Mouse (Mus musculus) left cerebral cortex, postnatal 10 days (tissue): ENCODE results near the gene Cypt2. TPM values are rescaled to one million over a fixed set of nuclear protein-coding genes. Genes with fewer than 3 reads are reported as not detected.
"Not testable (repeated sequence)": the region's sequence is repeated elsewhere in the genome, so short reads cannot be mapped to it uniquely, and the experiment has no call there.

Experiments
- DNase-seq, 2 experiments: peaks; one replicate each; pipeline ENCODE4 v3.0.0; 2021 to 2022; ENCODE audit warnings: low spot score in 2 of 2, mixed read lengths in 1 of 2; ENCODE audit errors: extremely low spot score in 1 of 2
- intact Hi-C: fragments of 180-260 bp; cut with DNase I; formaldehyde crosslinking; loops from one replicate; pipeline ENCODE4 v1.15.1; 2025
- total RNA-seq, 2 experiments: library from RNA; stranded (reverse); gene quantifications; 2 replicates each; pipeline ENCODE4 v1.2.3; 2021

Gene Cypt2
- total RNA-seq = not detected

DNA sequence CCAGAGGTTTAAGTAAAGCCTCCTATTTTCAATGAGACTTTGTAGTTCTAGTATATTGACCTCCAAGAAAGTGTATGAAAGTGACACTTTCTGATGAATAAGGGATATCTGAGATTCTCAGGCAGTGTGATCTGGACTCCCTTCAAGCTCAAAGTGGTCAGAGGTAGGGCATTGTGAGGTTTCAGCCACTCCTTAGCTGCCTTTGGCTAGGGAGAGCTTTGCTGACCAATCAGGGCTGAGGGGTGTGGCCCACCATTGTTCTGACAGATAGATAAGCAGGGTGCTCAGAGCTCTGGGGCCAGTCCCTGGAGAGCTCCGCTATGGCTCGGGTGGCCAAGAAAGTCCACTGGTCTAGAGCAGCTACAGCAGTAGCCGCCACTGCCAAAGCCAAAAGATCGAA, at the start of gene Cypt2:
Gene Cypt2 (plus strand): TSS at position 301 of the 400 bp plus-strand sequence.
- DNase-seq, intact Hi-C loops: not testable (repeated sequence)

DNA sequence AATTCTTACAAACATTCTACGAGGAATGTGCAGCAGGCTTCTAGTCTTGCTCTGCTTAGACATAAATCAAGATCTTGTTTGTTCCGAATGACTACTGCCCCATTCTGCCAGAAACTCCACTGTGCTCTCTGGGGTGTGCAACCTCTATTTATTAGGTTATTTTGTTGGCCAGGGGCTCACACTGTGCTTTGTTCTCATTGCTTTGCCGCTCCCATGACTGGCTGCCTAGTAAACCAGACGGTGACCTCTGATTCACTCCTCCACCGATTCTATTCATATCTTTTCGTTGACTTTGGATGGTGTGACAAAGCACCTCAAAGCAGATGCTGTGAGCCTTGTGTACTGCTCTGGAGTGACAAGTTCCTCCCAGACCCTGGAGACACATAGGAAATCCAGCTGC, 46.7 kb downstream of the Cypt2 start:
- intact Hi-C loops = no loop called here
- no peak for DNase-seq
